Comparison of ENCODE assay signal across 7 mouse cellular contexts in the genomic region with DNA sequence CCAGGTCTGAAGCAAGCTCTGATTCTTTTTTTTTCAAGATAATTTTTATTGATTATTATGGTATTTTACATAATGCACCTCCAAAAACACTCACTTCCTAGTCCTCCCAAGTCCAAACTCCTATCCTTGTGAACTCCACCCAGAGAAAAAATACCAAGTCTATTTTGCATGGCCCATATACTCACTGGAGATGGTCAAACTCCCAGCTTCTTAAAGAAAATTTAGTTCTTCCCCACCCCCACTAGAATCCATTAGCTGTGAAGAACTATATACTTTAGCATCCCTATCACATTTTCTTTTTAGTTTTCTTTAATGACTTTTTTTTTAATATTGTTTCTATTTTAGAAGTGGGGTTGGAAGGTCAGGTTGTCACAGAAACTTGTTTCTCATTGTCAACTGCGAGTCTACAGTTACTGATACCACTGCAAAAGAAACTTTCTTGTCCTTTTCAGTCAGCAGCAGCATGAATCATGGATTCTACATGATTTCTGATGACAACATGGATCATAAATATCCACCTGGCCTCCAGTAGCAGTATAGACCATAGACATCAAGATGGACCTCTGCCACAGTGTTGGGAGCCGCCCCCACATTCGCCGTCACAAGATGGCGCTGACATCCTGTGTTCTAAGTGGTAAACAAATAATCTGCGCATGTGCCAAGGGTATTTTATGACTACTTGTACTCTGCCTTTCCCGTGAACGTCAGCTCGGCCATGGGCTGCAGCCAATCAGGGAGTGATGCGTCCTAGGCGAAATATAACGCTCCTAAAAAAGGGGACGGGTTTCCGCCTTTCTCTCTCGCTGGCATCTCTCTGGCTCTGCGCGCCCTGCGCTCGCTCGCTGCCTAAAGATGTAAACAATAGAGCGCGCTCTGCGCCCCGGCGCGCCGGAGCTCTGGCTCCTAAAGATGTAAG.
DNase-seq lines count a peak whose midpoint lies in the region; ATAC-seq and TF ChIP-seq lines count a peak whose summit lies in the region.
"Not testable (repeated sequence)": the region's sequence is repeated elsewhere in the genome, so short reads cannot be mapped to it uniquely, and the experiment has no call there.

No protein-coding gene starts in this region.

- H3K9me3 ChIP-seq in embryonic facial prominence, embryonic 15.5 days (replicated peaks); hindbrain, embryonic 12.5 days (replicated peaks); limb, embryonic 10.5 days (replicated peaks); midbrain, embryonic 10.5 days (replicated peaks); neural tube, embryonic 14.5 days (ENCODE audit: control insufficient read depth, low read length): not testable (repeated sequence)

- 44% methylated on average over 19 of the region's 27 CpGs for WGBS in embryonic facial prominence, embryonic 15.5 days
- 45% methylated on average over 21 of the region's 27 CpGs for whole genome bisulfite sequencing in hindbrain, embryonic 12.5 days
- 48% methylated on average over 23 of the region's 27 CpGs for WGBS in limb, embryonic 10.5 days
- WGBS in midbrain, embryonic 10.5 days, result 40% methylated on average over 18 of the region's 27 CpGs
- 38% methylated on average over 16 of the region's 27 CpGs for WGBS in neural tube, embryonic 14.5 days

- peak; percentile 56 for DNase-seq in brain, embryonic 14.5 days (ENCODE audit: low read depth)
- DNase-seq in heart, adult 11 months, result peak; percentile 14
- not testable (repeated sequence) for DNase-seq in limb, embryonic 10.5 days (ENCODE audit: low spot score)
- DNase-seq in midbrain, embryonic 10.5 days (ENCODE audit: low spot score), result peak; percentile 11

- H3K9ac ChIP-seq in embryonic facial prominence, embryonic 15.5 days; hindbrain, embryonic 12.5 days; neural tube, embryonic 14.5 days (replicated peaks; ENCODE audit: low read depth, low read length): not testable (repeated sequence)

- H3K27me3 ChIP-seq in embryonic facial prominence, embryonic 15.5 days; hindbrain, embryonic 12.5 days; limb, embryonic 10.5 days (ENCODE audit: low read depth, poor library complexity, severe bottlenecking); midbrain, embryonic 10.5 days (ENCODE audit: low read depth, poor library complexity, severe bottlenecking); neural tube, embryonic 14.5 days (ENCODE audit: control insufficient read depth, insufficient read depth, low read length): not testable (repeated sequence)

- not testable (repeated sequence) for ATAC-seq in embryonic facial prominence, embryonic 15.5 days (ENCODE audit: insufficient number of reproducible peaks, low FRiP score, low TSS enrichment, low read depth)
- ATAC-seq in hindbrain, embryonic 12.5 days (ENCODE audit: low FRiP score), result peak; percentile 79
- ATAC-seq in neural tube, embryonic 14.5 days (ENCODE audit: low read depth), result peak; percentile 80

- H3K4me2 ChIP-seq in embryonic facial prominence, embryonic 15.5 days (replicated peaks), result 0 out of 2 replicates have a peak overlapping the region, but pooled peaks have one; percentile 27
- not testable (repeated sequence) for H3K4me2 ChIP-seq in hindbrain, embryonic 12.5 days (replicated peaks); neural tube, embryonic 14.5 days (ENCODE audit: low read depth, low read length)

- TF ChIP-seq CTCF in brain, embryonic 14.5 days (IDR thresholded peaks at IDR 0.05; ENCODE audit: borderline replicate concordance, extremely low read depth, insufficient read depth, insufficient read length), result not testable (repeated sequence)

- H3K27ac ChIP-seq in embryonic facial prominence, embryonic 15.5 days (replicated peaks); hindbrain, embryonic 12.5 days; limb, embryonic 10.5 days; midbrain, embryonic 10.5 days (replicated peaks); neural tube, embryonic 14.5 days (ENCODE audit: low read depth, low read length): not testable (repeated sequence)

- not testable (repeated sequence) for H3K4me1 ChIP-seq in embryonic facial prominence, embryonic 15.5 days; hindbrain, embryonic 12.5 days; limb, embryonic 10.5 days; midbrain, embryonic 10.5 days; neural tube, embryonic 14.5 days (ENCODE audit: control insufficient read depth, insufficient read depth, low read length)

- H3K36me3 ChIP-seq in embryonic facial prominence, embryonic 15.5 days; hindbrain, embryonic 12.5 days; limb, embryonic 10.5 days; midbrain, embryonic 10.5 days; neural tube, embryonic 14.5 days (ENCODE audit: control insufficient read depth, insufficient read depth, low read length): not testable (repeated sequence)

- TF ChIP-seq POLR2A in brain, embryonic 14.5 days (IDR thresholded peaks at IDR 0.05; ENCODE audit: borderline replicate concordance, extremely low read depth, insufficient read depth, insufficient read length, poor library complexity, severe bottlenecking), result not testable (repeated sequence)

- peak overlapping the region; percentile 21 for H3K4me3 ChIP-seq in embryonic facial prominence, embryonic 15.5 days (replicated peaks)
- H3K4me3 ChIP-seq in hindbrain, embryonic 12.5 days, result peak overlapping the region; percentile 10; the same call in 1 of the 2 replicates
- H3K4me3 ChIP-seq in limb, embryonic 10.5 days, result peak overlapping the region; percentile 35; the same call in 1 of the 2 replicates
- H3K4me3 ChIP-seq in midbrain, embryonic 10.5 days, result peak overlapping the region; percentile 38; the same call in 1 of the 2 replicates
- peak overlapping the region; percentile 22; the same call in 1 of the 2 replicates for H3K4me3 ChIP-seq in neural tube, embryonic 14.5 days (ENCODE audit: low read depth, low read length)
